Mouse (Mus musculus) megakaryocyte, adult 5-6 weeks (primary cell): ENCODE data around the gene Trappc5. TPM values are rescaled to one million over a fixed set of nuclear protein-coding genes. Genes with fewer than 3 reads are reported as not detected.

ENCODE experiments used
- ATAC-seq: 2 replicates; pipeline ENCODE4 v1.8.0; 2016; ENCODE audit warnings: mild to moderate bottlenecking, inconsistent platforms; ENCODE audit not compliant: poor library complexity, severe bottlenecking
- total RNA-seq, 2 experiments: library from RNA; stranded (forward) in 1 of 2; stranded (reverse) in 1 of 2; fragments of 153-499, 151-499 nt in 1 of 2; fragments of 221-1000, 200-1000 nt in 1 of 2; gene quantifications; 2 replicates each; pipeline versions ENCODE4 v1.2.3 to v1.2.4; 2015 to 2017

Gene Trappc5
- total RNA-seq, 2 experiments from 2014 or later, result 24.6 to 38.7 TPM

DNA sequence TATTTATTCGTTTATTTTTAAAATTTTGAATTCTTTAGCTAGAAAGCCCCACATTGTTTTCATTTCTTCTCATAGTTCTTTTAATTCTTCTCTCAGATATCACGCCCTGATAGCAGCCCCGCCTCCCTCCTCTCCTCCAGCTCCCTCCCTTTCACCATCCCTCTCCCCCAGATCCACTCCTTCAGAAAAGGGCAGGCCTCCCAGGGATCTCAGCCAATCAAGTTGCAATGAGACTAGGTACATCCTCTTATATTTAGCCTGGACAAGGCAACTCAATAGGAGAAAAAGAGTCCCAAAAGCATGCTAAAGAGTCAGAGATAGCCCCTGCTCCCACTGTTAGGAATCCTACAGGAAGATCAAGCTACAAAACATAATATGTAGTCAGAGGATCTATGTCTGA, 1.4 kb upstream of the Trappc5 start:
- ATAC-seq, result no peak

DNA sequence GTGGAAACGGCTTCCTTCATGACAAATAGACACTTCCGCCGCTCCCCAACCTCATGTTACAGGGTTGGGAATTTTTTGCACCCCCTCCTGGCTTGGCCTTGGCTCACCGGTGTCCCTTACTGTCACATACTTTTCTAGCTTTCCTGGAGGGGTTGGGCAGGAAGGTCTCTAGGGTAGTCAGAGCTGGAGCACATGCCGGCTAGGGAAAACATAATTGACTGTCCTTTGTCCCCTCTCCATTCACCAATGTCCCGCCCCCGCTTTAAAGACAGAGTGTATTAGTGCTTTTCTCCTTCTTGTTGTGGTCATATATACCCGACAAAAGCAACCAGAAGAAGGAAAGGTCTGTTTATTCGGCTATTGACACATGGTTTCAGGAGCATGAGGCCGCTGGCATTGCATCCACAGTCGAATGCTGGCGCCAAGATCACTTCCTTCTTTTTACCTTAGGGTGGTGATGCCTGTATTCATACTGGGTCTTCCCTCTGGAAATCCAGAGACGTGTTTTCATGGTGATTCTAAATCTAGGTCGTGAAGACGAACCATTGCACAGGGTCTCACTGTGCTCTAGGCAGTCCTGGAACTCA, 987 bp downstream of the Trappc5 start:
- ATAC-seq, result peak; percentile 48

DNA sequence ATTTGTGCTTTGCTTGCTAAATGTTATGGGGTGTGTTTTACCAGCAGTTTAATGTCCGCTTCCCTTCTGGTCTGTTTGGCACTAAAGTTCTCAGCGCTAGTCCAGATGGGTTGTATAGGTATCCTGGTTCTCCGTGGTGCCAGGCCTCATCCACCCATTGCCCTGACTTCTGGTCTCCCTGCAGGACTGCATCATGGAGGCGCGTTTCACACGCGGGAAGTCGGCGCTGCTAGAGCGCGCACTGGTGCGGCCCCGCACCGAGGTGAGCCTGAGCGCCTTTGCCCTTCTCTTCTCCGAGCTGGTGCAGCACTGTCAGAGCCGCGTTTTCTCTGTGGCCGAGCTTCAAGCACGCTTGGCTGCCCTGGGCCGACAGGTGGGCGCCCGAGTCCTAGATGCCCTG, 2.7 kb downstream of the Trappc5 start:
- ATAC-seq, result no peak

DNA sequence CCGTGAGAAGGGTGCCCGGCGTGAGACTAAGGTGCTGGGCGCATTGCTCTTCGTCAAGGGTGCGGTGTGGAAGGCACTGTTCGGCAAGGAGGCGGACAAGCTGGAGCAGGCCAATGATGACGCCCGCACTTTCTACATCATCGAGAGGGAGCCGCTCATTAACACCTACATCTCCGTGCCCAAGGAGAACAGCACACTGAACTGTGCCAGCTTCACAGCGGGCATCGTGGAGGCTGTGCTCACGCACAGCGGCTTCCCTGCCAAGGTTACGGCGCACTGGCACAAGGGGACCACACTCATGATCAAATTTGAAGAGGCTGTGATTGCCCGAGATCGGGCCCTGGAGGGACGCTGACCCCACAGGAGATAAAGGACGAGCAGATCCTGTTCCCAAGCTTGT, 3.1 kb downstream of the Trappc5 start:
- ATAC-seq, result no peak

DNA sequence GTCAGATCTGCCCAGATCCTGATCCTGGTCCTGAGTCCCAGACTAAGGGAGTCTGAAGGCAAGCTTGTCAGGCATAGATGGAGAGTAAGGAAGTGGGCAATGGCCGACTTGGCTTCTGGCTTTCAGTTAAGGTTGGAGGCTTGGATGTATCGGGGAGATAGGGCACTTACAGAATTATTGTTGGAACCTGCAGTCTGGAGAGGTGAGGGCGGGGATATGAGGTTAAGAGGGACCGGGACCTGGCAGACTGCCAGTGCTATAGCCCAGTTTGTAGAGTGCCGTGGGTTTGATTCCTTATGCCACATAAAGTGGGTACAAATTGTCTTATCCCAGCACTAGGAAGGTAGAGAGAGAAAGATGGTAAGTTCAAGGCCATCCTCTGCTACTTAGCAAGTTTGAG, 3.6 kb downstream of the Trappc5 start:
- ATAC-seq, result no peak

DNA sequence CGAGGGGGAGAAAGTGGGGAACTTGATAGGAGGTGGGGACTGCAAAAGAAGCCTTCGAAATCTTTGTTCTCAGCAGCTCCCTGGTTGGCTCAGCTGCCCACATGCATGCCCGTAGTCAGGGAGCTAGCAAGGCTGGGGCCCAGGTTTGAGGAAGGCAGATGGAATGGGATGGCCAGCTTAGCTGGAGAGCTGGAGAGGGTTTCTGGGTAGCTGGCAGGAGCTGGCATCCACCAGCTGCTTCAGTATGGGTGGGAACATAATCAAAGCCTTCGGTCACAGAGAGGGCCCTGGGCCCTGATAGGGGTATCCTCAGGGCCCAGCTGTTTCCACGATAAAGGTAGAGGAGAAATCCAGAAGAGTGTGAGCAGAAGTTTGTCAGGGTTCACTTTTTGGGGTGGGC, 6.3 kb downstream of the Trappc5 start:
- ATAC-seq, result no peak

DNA sequence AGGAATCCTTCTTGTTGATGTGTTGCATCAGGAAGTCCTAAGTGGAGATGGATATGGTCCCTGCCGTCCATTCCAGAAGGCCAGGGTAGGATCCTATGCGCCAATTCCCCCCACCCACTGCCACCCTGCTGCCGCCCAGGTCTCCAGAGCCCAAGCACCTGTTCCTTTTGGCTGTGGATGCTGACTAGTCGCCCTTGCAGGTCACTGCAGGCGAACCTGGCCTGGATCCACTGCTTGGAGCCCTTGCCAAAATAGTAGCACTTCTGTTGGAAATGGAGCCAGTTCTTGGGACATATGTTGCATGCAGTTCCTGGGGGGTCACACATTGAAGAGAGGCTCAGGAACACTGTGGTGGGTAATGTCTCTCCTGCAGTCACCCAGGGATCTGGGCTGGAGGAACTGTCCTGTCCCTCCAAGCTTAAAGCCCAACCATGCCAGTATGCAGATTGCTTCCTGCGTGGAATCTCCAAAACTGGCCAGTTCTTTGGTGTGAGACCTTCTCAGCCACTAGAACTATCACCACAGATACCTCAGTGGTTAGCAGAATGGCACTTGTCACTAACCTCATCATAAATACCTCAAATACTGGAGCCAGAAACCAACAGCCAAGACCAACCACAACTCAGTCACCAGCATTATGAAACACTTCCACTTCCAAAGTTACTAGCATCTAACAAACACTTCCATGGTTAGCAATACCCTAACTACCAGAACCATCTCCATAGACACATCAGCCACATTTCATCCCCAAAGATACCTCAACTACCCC, 7.5 kb downstream of the Trappc5 start:
- peak; percentile 57; the same call in 1 of the 2 replicates for ATAC-seq

DNA sequence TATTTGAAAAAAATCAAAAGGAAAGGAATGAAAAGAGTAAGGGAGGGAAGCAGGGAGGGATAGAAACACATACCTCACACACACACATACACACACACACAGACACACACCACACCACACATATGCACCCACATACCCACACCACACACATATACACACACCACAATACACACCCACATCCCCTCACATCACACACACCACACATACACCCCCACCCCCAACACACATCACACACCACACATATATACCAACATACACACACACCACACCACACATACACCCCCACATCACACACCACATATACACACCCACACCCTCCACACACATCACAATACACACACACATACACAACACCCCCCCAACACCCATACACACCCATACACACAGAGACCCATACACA, 8.4 kb downstream of the Trappc5 start:
- ATAC-seq, result no peak

DNA sequence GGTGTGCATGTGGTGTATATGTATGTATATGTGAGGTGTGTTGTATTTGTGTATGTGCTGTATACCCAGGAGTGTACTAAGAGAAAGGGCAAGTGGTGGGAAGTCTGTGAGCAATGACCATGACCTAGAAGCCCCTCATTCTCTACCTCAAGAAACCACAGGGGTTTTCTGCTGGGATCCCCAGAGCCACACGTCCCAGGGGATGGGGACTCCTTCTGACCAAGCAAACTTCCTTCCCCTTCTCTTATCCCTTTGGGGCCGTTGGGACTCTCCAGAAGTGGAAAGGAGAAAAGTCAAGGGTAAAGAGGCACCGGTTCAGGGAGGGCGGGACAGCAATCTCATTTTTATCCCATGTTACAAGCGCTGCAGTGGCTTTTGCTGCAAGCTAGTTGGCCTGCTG, 9.3 kb downstream of the Trappc5 start:
- no peak for ATAC-seq

DNA sequence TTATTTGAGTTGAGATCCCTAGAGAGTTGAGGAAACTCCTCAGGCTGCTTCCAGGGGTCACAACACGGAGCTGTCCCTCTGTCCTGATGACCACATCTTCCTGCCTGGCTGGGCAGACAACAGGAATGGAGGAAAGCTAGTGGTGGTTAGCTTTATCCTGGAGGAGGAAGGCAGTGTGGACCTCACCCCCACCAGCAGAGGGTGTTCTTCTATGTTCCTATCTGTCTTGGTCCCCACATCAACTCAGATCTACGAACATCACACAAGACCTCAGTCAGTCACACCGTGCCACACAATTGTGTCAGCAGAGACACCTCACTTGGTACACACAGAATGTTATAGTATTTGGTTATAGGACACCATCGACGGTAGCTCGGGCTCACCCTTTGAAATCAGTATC, 11.4 kb downstream of the Trappc5 start:
- peak; percentile 45; the same call in 1 of the 2 replicates for ATAC-seq

DNA sequence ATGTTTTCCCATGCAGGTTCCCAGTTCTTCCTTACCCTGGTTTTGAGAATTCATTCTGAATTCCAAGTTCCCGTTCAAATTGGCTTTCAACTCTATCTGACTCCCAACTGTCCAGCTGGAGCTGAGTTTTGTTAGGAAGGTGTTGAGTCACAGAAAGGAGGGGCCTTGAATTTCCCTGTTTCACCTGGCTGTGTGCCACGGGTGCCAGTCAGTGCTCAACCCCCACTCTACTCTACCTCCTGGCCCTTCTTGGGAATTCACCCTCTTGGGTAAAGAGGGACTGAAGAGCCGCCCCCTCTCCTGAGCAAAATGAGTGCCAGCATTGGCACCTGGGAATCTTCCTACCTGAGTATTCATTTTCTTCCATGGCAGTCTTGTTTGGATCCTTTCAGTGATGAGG, 14.7 kb downstream of the Trappc5 start:
- ATAC-seq, result no peak

DNA sequence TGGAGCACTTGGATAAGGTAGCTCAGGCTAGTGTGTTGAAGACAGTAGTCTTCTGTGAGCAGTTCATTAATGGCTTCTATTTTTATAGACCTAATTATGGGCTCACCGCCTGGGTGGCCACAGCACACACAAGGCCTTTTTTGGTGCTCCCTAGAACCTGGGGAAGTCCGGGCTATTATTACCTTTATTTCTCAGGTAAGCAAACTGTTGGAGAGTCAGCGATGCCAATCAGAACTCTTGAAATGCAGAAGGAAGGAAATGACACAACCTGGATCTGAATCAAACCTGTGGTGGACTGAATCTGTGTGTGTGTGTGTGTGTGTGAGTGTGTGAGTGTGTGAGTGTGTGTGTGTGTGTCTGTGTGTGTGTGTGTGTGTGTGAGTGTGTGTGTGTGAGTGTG, 18.0 kb downstream of the Trappc5 start, which contains the start of gene Fcer2a:
TSS of gene Fcer2a (minus strand) at position 55 of the 400 bp plus-strand sequence.
- ATAC-seq, result no peak

DNA sequence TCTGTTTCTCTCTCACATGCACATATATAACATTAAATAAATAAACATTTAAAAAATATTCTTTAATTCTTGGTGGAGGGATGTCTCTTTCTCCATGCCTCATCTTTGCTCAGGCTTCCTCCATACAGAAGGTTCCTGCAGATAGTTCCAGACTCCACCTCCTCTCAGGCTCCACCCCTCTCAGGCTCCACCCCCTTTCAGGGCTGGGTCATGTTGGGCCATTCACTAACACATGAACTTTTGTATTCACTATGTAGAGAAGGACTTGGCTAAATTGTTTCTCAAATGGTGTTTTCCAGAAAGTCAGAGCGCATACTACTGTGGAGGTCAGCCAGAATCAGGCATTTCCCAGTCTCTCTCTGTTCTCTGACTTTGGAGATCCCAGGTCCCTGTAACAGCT, 25.4 kb downstream of the Trappc5 start:
- ATAC-seq, result no peak

DNA sequence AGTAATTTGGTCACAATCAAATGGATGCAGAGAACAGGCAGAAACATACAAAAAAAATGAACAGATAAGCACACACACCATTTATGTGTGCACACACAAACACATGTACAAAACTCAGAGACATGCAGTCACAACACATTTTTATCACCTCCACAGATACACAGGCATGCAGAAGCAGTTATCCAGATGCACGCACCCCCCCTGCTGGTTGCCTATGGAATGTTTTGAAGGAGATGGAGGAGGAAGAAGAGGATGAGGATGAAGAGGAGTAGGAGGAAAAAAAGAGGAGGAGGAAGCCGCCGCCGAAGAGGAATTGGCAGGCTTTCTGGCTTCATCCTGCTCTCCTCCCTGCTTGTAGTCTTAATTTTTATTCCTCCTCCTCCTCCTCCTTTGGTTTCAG, 29.6 kb downstream of the Trappc5 start:
- peak; percentile 57; the same call in 1 of the 2 replicates for ATAC-seq

DNA sequence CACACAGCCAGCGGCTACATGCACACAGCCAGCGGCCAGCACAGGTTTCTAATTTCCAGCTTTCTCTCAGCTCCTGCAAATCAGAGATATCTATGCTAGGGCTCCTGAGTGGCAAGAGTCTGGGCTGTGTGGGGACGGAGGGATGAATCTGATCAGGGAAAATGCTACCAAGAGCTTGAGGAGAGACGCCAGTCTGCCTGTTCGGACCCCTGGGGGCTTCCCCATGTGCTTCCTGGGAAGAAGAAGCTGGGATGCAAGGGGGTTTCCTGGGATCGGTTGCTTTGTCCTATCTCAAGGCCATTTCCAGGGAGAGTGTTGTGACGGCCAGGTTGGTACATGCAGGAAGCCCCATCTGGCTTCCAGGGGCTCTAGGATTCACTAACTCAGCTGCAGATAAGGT, 31.5 kb downstream of the Trappc5 start:
- no peak for ATAC-seq

DNA sequence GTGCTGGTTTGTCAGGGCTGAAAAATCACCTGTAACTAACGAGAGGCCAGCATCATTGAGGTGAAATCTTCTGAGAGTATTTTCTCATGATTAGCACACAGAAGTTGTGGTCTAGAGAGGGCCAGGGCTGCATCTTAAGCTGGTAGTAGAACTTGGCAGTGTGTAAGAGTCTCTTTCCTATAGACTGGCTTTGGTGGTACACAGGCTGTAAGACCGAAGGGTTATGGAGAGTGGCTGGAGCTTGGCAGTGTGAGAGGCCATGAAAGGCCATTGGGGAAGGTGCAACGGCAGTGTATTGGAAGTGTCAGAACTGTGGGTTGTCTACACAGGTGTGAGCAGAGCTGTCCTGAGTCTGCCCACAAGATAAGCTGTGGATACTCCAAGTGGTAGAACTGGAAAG, 34.2 kb downstream of the Trappc5 start:
- ATAC-seq, result no peak

DNA sequence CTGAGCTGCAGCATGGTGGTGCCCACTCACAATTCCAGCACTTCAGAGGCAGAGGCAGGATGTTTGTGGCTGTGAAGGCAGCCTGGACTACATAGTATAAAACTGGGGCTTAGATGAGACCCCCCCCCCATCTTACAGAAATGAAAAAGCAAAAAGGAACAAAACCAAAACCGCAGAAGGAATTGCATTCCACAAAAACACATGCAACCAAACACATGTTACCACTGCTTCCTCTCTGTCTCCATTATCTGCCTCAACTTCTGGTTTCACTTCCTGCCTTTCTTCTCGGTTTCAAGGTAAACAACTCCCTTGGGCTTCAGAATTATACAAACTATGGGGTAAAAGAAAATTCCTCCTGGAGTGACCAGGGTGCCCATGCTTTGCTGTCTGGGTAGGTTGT, 35.5 kb downstream of the Trappc5 start:
- ATAC-seq, result peak; percentile 88

DNA sequence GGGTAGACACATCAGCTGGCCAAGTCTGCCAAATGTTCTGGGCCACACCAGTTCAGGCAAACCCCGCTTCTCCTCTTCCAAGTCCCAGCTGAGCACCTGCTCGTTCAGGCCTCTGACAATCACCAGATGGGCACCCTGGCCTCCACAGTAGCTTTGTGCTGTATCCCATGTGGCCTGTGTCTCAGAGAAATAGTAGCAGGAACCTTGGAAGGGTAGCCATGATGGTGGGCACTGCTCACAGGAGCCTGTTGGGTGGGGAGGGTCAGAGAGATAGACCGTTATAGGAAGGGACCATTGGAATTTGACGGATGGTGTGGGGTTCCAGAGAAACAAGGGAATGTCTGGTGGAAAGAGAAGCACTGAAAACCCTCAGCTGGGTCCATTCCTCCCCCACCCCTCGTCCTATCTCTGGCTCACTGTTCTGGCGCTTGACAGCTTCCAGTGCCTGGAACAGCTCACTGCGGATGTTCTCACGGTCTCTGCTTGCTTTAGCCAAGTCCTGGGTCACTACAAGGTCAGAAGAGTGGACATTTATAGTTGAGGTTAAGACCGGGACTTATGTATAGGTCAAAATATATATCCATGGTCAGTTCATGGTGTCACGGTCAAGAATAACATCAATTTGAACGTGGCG, 41.3 kb downstream of the Trappc5 start:
- ATAC-seq, result no peak

DNA sequence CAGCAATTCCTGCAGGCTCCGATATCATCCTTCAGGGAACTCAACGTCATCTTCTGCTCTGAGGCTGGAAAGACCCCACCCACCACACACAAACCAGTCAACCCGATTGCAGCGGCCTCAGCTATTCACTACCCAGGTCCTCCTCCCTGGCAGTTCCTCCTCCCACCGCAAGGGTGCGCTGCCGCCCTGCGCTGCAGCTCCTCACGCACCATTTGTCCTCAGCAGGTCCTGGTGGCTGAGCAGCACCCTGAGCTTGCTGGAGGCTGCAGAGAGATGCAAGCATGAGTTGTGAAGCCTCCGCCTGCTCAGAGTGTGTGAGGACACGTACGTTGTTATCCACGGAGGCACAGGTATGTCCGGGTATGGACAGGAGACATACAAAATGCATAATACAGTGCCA, 42.5 kb downstream of the Trappc5 start:
- ATAC-seq, result peak; percentile 100

DNA sequence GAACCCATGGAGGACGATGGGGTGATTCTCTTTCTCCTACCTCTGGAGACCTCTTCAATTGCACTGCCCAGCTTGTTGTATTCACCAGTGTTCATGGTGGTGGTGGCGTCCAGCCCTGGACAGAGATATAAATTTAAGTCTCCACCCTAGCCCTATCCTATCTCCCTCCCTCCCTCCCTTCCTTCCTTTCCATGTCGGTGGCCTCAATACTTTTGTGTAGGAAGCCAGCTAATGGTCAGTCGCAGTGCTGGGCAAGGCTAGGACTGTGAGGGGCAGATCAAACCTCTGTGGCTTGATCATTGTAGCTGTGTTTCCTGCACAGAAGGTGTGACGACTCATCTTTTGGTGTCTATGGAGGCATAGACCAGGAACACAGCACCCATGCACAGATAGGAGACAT, 44.5 kb downstream of the Trappc5 start, which contains the start of gene Clec4g:
TSS of gene Clec4g (minus strand) at position 101 of the 400 bp plus-strand sequence.
- no peak for ATAC-seq

DNA sequence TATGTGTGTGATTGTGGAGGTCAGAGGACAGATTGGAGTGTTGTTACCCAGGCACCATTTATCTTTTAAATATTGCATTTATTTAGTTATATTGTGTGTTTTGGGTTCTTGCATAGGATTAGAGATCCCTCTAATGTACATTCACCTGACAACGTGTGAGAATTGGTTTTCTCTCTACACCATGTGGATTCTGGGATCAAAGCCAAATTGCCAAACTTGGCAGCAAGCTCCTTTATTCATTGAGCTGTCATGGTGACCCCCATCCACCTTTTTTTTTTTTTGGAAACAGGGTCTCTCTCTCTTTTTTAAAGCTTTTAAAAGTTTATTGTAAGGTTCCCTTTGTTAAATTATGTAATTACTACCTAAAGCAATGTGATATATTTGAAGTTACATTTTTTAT, 44.9 kb downstream of the Trappc5 start:
- no peak for ATAC-seq
